Mouse (Mus musculus) hindbrain, embryonic 14.5 days (tissue): ENCODE results near the gene Dram1. TPM values are rescaled to one million over a fixed set of nuclear protein-coding genes. Genes with fewer than 3 reads are reported as not detected.

Experiments
- ATAC-seq: fragments of 200-750 bp; cut with Nextera tagmentation; 2 replicates; pipeline ENCODE4 v1.8.0; 2017; ENCODE audit warnings: moderate number of reproducible peaks, mild to moderate bottlenecking, moderate TSS enrichment, moderate library complexity; ENCODE audit not compliant: low FRiP score
- DNase-seq: peaks from one replicate; pipeline ENCODE4 v3.0.0-alpha.2; 2015; ENCODE audit warnings: low spot score
- H3K27ac ChIP-seq: fragments of 300-500 bp; sonication (generic); 2 replicates; pipeline ENCODE4 v1.5.1; 2014; ENCODE audit warnings: mild to moderate bottlenecking, moderate library complexity
- H3K27me3 ChIP-seq: fragments of 300-500 bp; sonication (generic); 2 replicates; pipeline ENCODE4 v1.6.1; 2014; ENCODE audit warnings: mild to moderate bottlenecking, low read length, mixed read lengths; ENCODE audit not compliant: control insufficient read depth, insufficient read depth
- H3K36me3 ChIP-seq: fragments of 300-500 bp; sonication (generic); replicated peaks from 2 replicates; pipeline ENCODE4 v1.6.1; 2014; ENCODE audit not compliant: control insufficient read depth, insufficient read depth
- H3K4me1 ChIP-seq: fragments of 300-500 bp; sonication (generic); replicated peaks from 2 replicates; pipeline ENCODE4 v1.6.1; 2014; ENCODE audit warnings: antibody characterized with exemption, low read length, mixed read lengths; ENCODE audit not compliant: control insufficient read depth, insufficient read depth
- H3K4me2 ChIP-seq: fragments of 300-500 bp; sonication (generic); replicated peaks from 2 replicates; pipeline ENCODE4 v1.6.1; 2014; ENCODE audit warnings: mild to moderate bottlenecking, moderate library complexity
- H3K4me3 ChIP-seq: fragments of 300-500 bp; sonication (generic); replicated peaks from 2 replicates; pipeline ENCODE4 v1.5.1; 2014; ENCODE audit warnings: mild to moderate bottlenecking, low read length
- H3K9ac ChIP-seq: fragments of 300-500 bp; sonication (generic); 2 replicates; pipeline ENCODE4 v1.6.1; 2014
- H3K9me3 ChIP-seq: fragments of 300-500 bp; sonication (generic); 2 replicates; pipeline ENCODE4 v1.6.1; 2016; ENCODE audit warnings: low read length; ENCODE audit not compliant: control insufficient read depth
- WGBS: fragments of 180-500 bp; shearing (Covaris S2); extraction: QIAGEN DNeasy Blood & Tissue Kit; methylation state at CpG from one replicate; pipeline ENCODE4 v1.1.7; 2014; 5-methylcytosine and 5-hydroxymethylcytosine counted together
- polyA plus RNA-seq: library from polyadenylated mRNA; unstranded; fragments of >200 nt; fragmentation: Nextera tagmentation; extraction: Ambion mirVana; gene quantifications from 2 replicates; pipeline ENCODE4 v1.2.1, GENCODE M21; 2014

Dram1 gene
- polyA plus RNA-seq, 1 experiment from 2014 or later, result 0.82 TPM

GRCm38 (mm10) chr10:88288061-88288460 lies 90.8 kb downstream of the Dram1 start:
- no peaks in the 10 kb centered on the region for H3K27me3 ChIP-seq
- no peak for ATAC-seq
- 90% methylated on average over 10 of the region's 10 CpGs for WGBS
- H3K4me3 ChIP-seq, result no peak overlapping the region
- no peak for DNase-seq
- H3K27ac ChIP-seq, result no peak overlapping the region
- H3K36me3 ChIP-seq, result no peaks in the 10 kb centered on the region
- no peak overlapping the region for H3K9ac ChIP-seq
- no peaks in the 10 kb centered on the region for H3K4me1 ChIP-seq
- H3K9me3 ChIP-seq, result no peaks in the 10 kb centered on the region
- H3K4me2 ChIP-seq, result no peak overlapping the region

GRCm38 (mm10) chr10:88287261-88287660 lies 91.6 kb downstream of the Dram1 start:
- no peak overlapping the region for H3K4me3 ChIP-seq
- no peak overlapping the region for H3K27ac ChIP-seq
- no peaks in the 10 kb centered on the region for H3K4me1 ChIP-seq
- DNase-seq, result no peak
- no peak for ATAC-seq
- H3K9me3 ChIP-seq, result no peaks in the 10 kb centered on the region
- no peak overlapping the region for H3K4me2 ChIP-seq
- no peaks in the 10 kb centered on the region for H3K36me3 ChIP-seq
- 81% methylated on average over 8 of the region's 8 CpGs for WGBS
- H3K9ac ChIP-seq, result no peak overlapping the region
- no peaks in the 10 kb centered on the region for H3K27me3 ChIP-seq

GRCm38 (mm10) chr10:88284343-88284990 lies 94.4 kb downstream of the Dram1 start:
- H3K27me3 ChIP-seq, result no peaks in the 10 kb centered on the region
- ATAC-seq, result no peak
- no peaks in the 10 kb centered on the region for H3K4me1 ChIP-seq
- 93% methylated on average over 4 of the region's 4 CpGs for WGBS
- no peak overlapping the region for H3K9ac ChIP-seq
- no peak overlapping the region for H3K27ac ChIP-seq
- DNase-seq, result no peak
- H3K36me3 ChIP-seq, result no peaks in the 10 kb centered on the region
- H3K9me3 ChIP-seq, result no peaks in the 10 kb centered on the region
- no peak overlapping the region for H3K4me3 ChIP-seq
- no peak overlapping the region for H3K4me2 ChIP-seq

GRCm38 (mm10) chr10:88281699-88282098 lies 97.2 kb downstream of the Dram1 start:
- H3K9me3 ChIP-seq, result no peaks in the 10 kb centered on the region
- H3K36me3 ChIP-seq, result no peaks in the 10 kb centered on the region
- no peaks in the 10 kb centered on the region for H3K4me1 ChIP-seq
- H3K27ac ChIP-seq, result no peak overlapping the region
- no peak overlapping the region for H3K9ac ChIP-seq
- no peak overlapping the region for H3K4me2 ChIP-seq
- H3K4me3 ChIP-seq, result no peak overlapping the region
- DNase-seq (no peak), ATAC-seq (no peak)
- H3K27me3 ChIP-seq, result no peaks in the 10 kb centered on the region
- WGBS, result 92% methylated on average over 3 of the region's 3 CpGs

- Histone ChIP-seq H3K4me2 (no peak overlapping the region), H3K9ac (no peak overlapping the region), H3K9me3 (no peaks in the 10 kb centered on the region), H3K4me1 (no peaks in the 10 kb centered on the region), H3K27me3 (no peaks in the 10 kb centered on the region), H3K4me3 (no peak overlapping the region), H3K36me3 (no peaks in the 10 kb centered on the region), H3K27ac (no peak overlapping the region)
- no peak for ATAC-seq
- WGBS, result 86% methylated on average over 5 of the region's 5 CpGs
- DNase-seq, result no peak
Observed at GRCm38 (mm10) chr10:88274045-88274444, 104.8 kb downstream of the Dram1 start.

Other genes starting within 250 kb of the Dram1 start
- gene Parpbp, start 232.1 kb downstream of the Dram1 start, polyA plus RNA-seq, result 1.6 and 2.5 TPM in 2 replicates
- gene Nup37, start 232.1 kb downstream of the Dram1 start, polyA plus RNA-seq, result 26.2 and 29.1 TPM in 2 replicates
- 37.2 and 46.0 TPM in 2 replicates for gene Washc3, start 178.0 kb downstream of the Dram1 start, polyA plus RNA-seq
- 23.8 TPM in 2 replicates for gene Gnptab, start 52 bp upstream of the Dram1 start, polyA plus RNA-seq
- gene Sycp3, start 80.5 kb upstream of the Dram1 start, polyA plus RNA-seq, result 0.20 and 0.26 TPM in 2 replicates
- 15.6 and 16.6 TPM in 2 replicates for gene Chpt1, start 125.0 kb upstream of the Dram1 start, polyA plus RNA-seq
- 3.1 and 4.4 TPM in 2 replicates for gene Mybpc1, start 226.1 kb upstream of the Dram1 start, polyA plus RNA-seq